Mouse (Mus musculus) heart, embryonic 11.5 days (tissue): ENCODE results near the gene Ube2j1. TPM values are rescaled to one million over a fixed set of nuclear protein-coding genes. Genes with fewer than 3 reads are reported as not detected.
"Not testable (repeated sequence)": the region's sequence is repeated elsewhere in the genome, so short reads cannot be mapped to it uniquely, and the experiment has no call there.

Experiments used
- ATAC-seq: fragments of 200-750 bp; cut with Nextera tagmentation; replicated peaks from 2 replicates; pipeline ENCODE4 v1.8.0; 2017; ENCODE audit warnings: moderate library complexity; ENCODE audit not compliant: insufficient number of reproducible peaks, low FRiP score, low TSS enrichment
- H3K27ac ChIP-seq: fragments of 300-500 bp; sonication (generic); 2 replicates; pipeline ENCODE4 v1.5.1; 2014; ENCODE audit warnings: mild to moderate bottlenecking, low read depth, low read length
- H3K27me3 ChIP-seq: fragments of 300-500 bp; sonication (generic); 2 replicates; pipeline ENCODE4 v1.6.1; 2014; ENCODE audit warnings: mild to moderate bottlenecking, low read length, mixed read lengths; ENCODE audit not compliant: control insufficient read depth, insufficient read depth
- H3K36me3 ChIP-seq: fragments of 300-500 bp; sonication (generic); 2 replicates; pipeline ENCODE4 v1.6.1; 2014; ENCODE audit warnings: mild to moderate bottlenecking, low read length, moderate library complexity, mixed read lengths; ENCODE audit not compliant: control insufficient read depth, insufficient read depth
- H3K4me1 ChIP-seq: fragments of 300-500 bp; sonication (generic); 2 replicates; pipeline ENCODE4 v1.6.1; 2014; ENCODE audit warnings: low read length; ENCODE audit not compliant: control insufficient read depth, insufficient read depth
- H3K4me2 ChIP-seq: fragments of 300-500 bp; sonication (generic); 2 replicates; pipeline ENCODE4 v1.6.1; 2014; ENCODE audit warnings: mild to moderate bottlenecking, moderate library complexity
- H3K4me3 ChIP-seq: fragments of 300-500 bp; sonication (generic); 2 replicates; pipeline ENCODE4 v1.5.1; 2014; ENCODE audit warnings: low read depth, low read length
- H3K9ac ChIP-seq: fragments of 300-500 bp; sonication (generic); 2 replicates; pipeline ENCODE4 v1.6.1; 2014; ENCODE audit warnings: mild to moderate bottlenecking, low read depth, low read length, moderate library complexity
- H3K9me3 ChIP-seq: fragments of 300-500 bp; sonication (generic); replicated peaks from 2 replicates; pipeline ENCODE4 v1.6.1; 2016; ENCODE audit warnings: low read length; ENCODE audit not compliant: control insufficient read depth
- WGBS: fragments of 180-500 bp; shearing (Covaris S2); extraction: QIAGEN DNeasy Blood & Tissue Kit; methylation state at CpG from one replicate; pipeline ENCODE4 v1.1.7; 2014; ENCODE audit not compliant: insufficient replicate concordance; 5-methylcytosine and 5-hydroxymethylcytosine counted together
- polyA plus RNA-seq: library from polyadenylated mRNA; unstranded; fragments of >200 nt; fragmentation: Nextera tagmentation; extraction: Ambion mirVana; gene quantifications from 2 replicates; pipeline ENCODE4 v1.2.1, GENCODE M21; 2014

Ube2j1 gene
- polyA plus RNA-seq, 1 experiment from 2014 or later, result 39.7 TPM

DNA sequence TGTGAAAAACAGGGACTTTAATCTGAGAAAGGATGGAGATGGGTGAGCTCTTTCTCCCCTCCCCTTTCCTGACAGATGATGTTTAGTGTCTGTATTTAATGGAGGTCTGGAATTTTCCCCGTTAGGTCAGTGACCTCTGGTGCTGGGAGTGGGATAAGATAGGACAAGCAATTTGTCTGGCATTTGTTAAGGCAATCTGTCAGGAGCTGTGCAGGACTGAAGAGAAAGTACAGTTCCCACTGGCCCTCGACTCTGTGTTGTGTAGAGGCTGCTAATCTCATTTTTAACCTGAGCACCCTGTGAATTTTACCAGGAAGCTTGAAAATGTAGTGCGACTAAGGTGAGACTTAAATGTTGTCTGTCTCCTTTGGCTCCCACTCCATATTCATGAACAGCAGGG lies 45.5 kb upstream of the Ube2j1 start:
- Histone ChIP-seq H3K4me2 (peak overlapping the region; percentile 72), H3K27me3 (no peaks in the 10 kb centered on the region), H3K36me3 (no peaks in the 10 kb centered on the region), H3K9me3 (no peaks in the 10 kb centered on the region), H3K27ac (peak overlapping the region; percentile 88), H3K9ac (no peak overlapping the region), H3K4me1 (peaks cover 31% of the 10 kb centered on the region), H3K4me3 (0 out of 2 replicates have a peak overlapping the region, but pooled peaks have one; percentile 3)
- peak; percentile 62; the same call in 1 of the 2 replicates for ATAC-seq
- 0% methylated on average over 3 of the region's 3 CpGs for WGBS

DNA sequence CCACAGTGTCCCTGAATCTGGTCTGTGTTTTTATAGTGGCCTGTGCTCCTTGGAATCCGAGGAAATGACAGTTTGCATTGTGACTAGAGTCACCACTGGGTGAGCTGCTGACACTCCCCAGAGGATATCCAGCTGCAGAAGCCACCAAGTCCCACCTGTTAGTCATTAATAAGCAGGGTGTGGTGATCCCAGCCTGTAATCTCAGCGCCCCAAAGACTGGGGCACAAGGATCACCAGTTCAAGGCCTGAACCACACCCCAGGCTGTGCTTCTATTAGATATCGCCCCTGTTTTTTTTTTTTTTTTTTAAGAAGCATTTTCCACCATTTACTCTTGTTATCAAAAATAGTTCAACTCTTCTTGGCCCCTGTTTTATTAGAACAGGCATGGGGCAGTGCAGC lies 44.2 kb upstream of the Ube2j1 start:
- Histone ChIP-seq H3K36me3 (no peaks in the 10 kb centered on the region), H3K9ac (no peak overlapping the region), H3K4me1 (peaks cover 26% of the 10 kb centered on the region), H3K27me3 (no peaks in the 10 kb centered on the region), H3K4me3 (no peak overlapping the region), H3K4me2 (no peak overlapping the region), H3K27ac (no peak overlapping the region), H3K9me3 (no peaks in the 10 kb centered on the region)
- 40% methylated on average over 3 of the region's 3 CpGs for WGBS
- no peak for ATAC-seq

DNA sequence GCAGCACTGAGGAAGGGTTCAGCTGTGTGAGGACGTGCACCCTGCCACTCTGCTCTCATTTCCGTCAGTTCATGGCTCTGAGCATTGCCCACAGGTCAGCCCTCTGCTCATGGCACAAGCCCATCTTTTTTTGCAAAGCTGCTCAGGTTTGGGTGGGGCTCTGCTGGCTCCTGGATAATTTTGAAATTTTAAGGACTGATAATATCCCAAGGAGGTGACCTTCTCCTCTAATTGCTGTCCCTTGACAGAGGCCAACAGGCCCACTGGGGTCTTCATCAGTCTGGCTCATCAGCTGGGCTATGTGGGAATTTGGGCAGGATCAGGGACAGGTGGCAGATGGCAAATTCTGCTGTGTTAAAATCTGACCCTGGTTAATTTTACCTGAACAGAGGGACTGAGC lies 41.9 kb upstream of the Ube2j1 start:
- no peak overlapping the region for H3K4me3 ChIP-seq
- WGBS, result 79% methylated on average over 2 of the region's 2 CpGs
- H3K4me1 ChIP-seq, result peaks cover 26% of the 10 kb centered on the region
- no peak overlapping the region for H3K27ac ChIP-seq
- no peaks in the 10 kb centered on the region for H3K36me3 ChIP-seq
- no peak for ATAC-seq
- no peaks in the 10 kb centered on the region for H3K9me3 ChIP-seq
- no peak overlapping the region for H3K9ac ChIP-seq
- H3K4me2 ChIP-seq, result no peak overlapping the region
- H3K27me3 ChIP-seq, result no peaks in the 10 kb centered on the region

DNA sequence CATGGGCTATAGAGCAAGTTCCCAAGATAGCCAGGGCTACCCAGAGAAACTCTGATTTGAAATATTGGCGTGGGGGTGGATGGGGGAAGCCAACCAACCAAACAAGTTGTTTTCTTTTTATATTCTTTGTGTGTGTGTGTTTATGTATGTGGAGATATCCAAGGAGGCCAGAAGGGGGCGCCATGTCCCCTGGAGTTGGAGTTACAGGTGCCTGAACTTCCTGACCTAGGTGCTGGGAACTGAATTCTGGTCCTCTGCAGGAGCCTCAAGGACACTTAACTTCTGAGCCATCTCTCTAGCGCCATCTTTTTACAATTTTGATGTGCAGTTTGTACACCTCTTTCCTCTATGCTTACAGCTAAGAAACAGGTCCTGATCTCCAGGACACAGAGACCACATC lies 37.0 kb upstream of the Ube2j1 start:
- no peak for ATAC-seq
- H3K36me3 ChIP-seq, result no peaks in the 10 kb centered on the region

DNA sequence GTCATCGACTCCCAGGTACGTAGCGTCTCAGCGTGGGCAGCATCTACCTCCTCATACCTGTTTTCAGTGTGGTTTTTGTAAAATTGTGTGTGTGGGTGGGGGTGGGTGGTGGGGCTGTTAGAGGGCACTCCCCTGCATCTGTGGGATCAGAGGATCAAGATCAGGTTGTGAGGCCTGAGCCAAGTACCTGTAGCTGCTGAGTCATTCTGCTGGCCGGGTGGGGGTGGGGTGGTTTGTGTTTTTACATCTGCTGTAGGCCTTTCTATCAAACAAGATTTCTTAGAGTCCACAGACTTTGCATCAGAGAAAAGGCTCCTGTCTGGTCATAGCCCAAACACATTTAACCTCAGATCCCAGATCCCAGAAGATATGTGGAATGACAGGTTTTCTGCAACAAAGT lies 35.1 kb upstream of the Ube2j1 start:
- Histone ChIP-seq H3K9me3 (no peaks in the 10 kb centered on the region), H3K4me3 (no peak overlapping the region), H3K36me3 (no peaks in the 10 kb centered on the region), H3K4me2 (no peak overlapping the region), H3K4me1 (0 out of 2 replicates have a peak, but pooled peaks cover 3% of the 10 kb centered on the region), H3K9ac (no peak overlapping the region), H3K27ac (no peak overlapping the region), H3K27me3 (no peaks in the 10 kb centered on the region)
- ATAC-seq, result no peak
- WGBS, result 86% methylated on average over 5 of the region's 5 CpGs

More for the DNA sequence above, 37.0 kb upstream of the Ube2j1 start:
- WGBS, result 76% methylated on average over 3 of the region's 3 CpGs
- no peak overlapping the region for H3K9ac ChIP-seq
- H3K27ac ChIP-seq, result no peak overlapping the region
- no peak overlapping the region for H3K4me2 ChIP-seq
- 0 out of 2 replicates have a peak, but pooled peaks cover 3% of the 10 kb centered on the region for H3K4me1 ChIP-seq
- no peaks in the 10 kb centered on the region for H3K9me3 ChIP-seq
- H3K27me3 ChIP-seq, result no peaks in the 10 kb centered on the region
- no peak overlapping the region for H3K4me3 ChIP-seq

DNA sequence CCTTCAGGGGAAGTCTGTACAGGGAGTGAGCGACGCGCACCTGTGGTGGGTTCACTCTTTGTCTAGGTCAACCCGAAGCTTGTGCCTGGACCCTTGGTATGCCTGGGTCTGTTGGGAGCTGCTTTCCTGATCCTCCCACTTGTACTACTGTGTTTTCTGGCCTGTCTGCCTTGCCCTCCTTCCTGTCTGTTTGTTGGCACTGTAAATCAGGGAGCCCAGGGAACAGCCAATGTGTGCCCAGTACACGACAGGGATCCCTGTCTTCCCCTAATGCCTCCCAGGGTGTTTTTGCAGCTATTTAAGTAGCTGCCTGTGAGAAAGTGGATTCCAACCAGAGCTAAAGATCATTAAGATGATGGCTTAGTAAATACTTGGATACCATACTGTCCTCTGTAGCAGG lies 33.6 kb upstream of the Ube2j1 start:
- Histone ChIP-seq H3K9me3 (no peaks in the 10 kb centered on the region), H3K4me2 (no peak overlapping the region), H3K27me3 (no peaks in the 10 kb centered on the region), H3K36me3 (no peaks in the 10 kb centered on the region), H3K4me3 (no peak overlapping the region), H3K4me1 (no peaks in the 10 kb centered on the region), H3K27ac (no peak overlapping the region), H3K9ac (no peak overlapping the region)
- ATAC-seq, result no peak
- 87% methylated on average over 5 of the region's 5 CpGs for WGBS

DNA sequence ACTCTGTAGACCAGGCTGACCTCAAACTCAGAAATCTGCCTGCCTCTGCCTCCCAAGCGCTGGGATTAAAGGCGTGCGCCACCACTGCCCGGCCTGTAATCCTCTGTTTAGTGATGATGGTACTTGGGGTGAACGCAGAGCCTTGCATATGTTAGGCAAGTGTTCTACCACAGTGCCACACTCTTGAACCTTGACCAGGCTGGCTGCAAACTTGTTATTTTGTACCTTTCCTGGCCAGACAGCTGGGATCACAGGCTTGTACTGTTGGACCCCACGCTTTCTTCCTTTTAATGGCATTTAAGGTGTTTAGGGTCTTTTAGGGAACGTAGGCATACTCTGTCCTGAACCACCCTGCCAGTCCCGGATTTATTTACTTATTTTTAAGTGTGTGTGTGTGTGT lies 32.2 kb upstream of the Ube2j1 start:
- Histone ChIP-seq H3K9ac (no peak overlapping the region), H3K4me1 (no peaks in the 10 kb centered on the region), H3K36me3 (no peaks in the 10 kb centered on the region), H3K27ac (no peak overlapping the region), H3K9me3 (no peaks in the 10 kb centered on the region), H3K4me3 (no peak overlapping the region), H3K4me2 (no peak overlapping the region), H3K27me3 (no peaks in the 10 kb centered on the region)
- WGBS, result 93% methylated on average over 8 of the region's 8 CpGs
- no peak for ATAC-seq

DNA sequence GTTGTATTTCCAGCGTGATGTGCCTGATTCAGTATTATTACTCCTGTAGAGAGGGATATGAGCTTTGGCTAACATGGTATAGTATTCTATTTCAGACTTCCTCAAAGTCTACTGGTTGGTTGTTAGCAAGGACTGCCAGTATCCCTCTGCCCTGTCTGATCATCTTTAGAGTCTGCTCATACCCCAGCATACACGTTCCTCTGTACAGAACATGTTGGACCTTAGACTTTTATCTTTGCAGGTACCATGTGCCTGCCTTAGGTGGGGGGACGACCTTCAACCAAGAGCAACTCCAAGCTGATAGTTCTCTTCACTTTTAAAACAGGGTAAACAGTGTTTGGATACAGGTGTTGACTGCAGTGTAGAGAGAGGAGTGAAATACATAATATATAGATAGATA lies 29.1 kb upstream of the Ube2j1 start:
- no peak overlapping the region for H3K4me2 ChIP-seq
- H3K27ac ChIP-seq, result no peak overlapping the region
- H3K27me3 ChIP-seq, result no peaks in the 10 kb centered on the region
- H3K4me3 ChIP-seq, result no peak overlapping the region
- H3K4me1 ChIP-seq, result no peaks in the 10 kb centered on the region
- no peak for ATAC-seq
- H3K9ac ChIP-seq, result no peak overlapping the region
- H3K9me3 ChIP-seq, result no peaks in the 10 kb centered on the region
- peaks cover 3% of the 10 kb centered on the region; the same call in 1 of the 2 replicates for H3K36me3 ChIP-seq
- 72% methylated on average over 3 of the region's 3 CpGs for WGBS

DNA sequence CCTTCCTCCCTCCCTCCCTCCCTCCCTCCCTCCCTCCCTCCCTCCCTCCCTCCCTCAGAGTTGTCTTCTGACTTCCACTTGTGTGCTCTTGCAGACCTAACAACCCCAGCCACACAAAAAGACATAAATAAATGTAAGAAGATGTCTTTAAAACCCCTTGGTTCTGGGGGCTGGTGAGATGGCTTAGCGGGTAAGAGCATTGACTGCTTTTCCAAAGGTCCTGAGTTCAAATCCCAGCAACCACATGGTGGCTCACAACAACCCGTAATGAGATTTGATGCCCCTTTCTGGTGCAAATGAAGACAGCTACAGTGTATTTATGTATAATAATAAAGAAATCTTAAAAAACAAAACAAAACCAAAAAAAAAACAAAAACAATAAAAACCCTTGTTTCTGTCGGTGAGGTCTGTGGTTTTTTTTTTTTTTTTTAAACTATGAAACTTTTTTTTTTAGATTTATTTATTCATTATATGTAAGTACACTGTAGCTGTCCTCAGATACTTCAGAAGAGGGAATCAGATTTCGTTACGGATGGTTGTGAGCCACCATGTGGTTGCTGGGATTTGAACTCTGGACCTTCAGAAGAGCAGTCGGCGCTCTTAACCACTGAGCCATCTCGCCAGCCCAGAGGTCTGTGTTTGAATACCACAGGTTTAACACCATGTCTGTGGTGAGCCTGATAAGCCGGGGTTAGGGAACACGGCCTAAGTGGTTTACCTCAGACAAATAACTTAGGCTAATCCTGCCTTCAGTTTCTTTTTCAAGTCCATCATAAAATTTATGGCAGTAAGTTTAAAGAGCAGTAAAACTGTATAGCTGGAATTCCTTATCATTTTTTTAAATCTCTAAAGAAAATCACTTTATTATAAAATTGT lies 25.4 kb upstream of the Ube2j1 start:
- H3K27ac ChIP-seq, H3K4me2 ChIP-seq, H3K9me3 ChIP-seq, ATAC-seq, H3K4me3 ChIP-seq, H3K27me3 ChIP-seq, H3K9ac ChIP-seq, H3K36me3 ChIP-seq, H3K4me1 ChIP-seq: not testable (repeated sequence)
- 83% methylated on average over 10 of the region's 10 CpGs for whole genome bisulfite sequencing
